Mouse (Mus musculus) embryonic stem cell, embryonic (primary cell): ENCODE data around the gene Wsb2.
"Not testable (repeated sequence)": the region's sequence is repeated elsewhere in the genome, so short reads cannot be mapped to it uniquely, and the experiment has no call there.

Experiments
- CTCF ChIA-PET, 4 experiments: fragments of 300-600 bp in 2 of 4; fragments of 350-600 bp in 2 of 4; sonication (Branson Sonifier 250); formaldehyde crosslinking; loops; one replicate each; lab custom pipeline; 2022; ENCODE audit warnings: inconsistent platforms in 2 of 4; lab: Charles Lee
- POLR2A ChIA-PET, 4 experiments: fragments of 300-600 bp in 2 of 4; fragments of 350-600 bp in 2 of 4; sonication (Branson Sonifier 250); formaldehyde crosslinking; loops; one replicate each; lab custom pipeline; 2022; ENCODE audit warnings: antibody characterized with exemption in 4 of 4, inconsistent platforms in 1 of 4; lab: Charles Lee

Wsb2 gene

DNA sequence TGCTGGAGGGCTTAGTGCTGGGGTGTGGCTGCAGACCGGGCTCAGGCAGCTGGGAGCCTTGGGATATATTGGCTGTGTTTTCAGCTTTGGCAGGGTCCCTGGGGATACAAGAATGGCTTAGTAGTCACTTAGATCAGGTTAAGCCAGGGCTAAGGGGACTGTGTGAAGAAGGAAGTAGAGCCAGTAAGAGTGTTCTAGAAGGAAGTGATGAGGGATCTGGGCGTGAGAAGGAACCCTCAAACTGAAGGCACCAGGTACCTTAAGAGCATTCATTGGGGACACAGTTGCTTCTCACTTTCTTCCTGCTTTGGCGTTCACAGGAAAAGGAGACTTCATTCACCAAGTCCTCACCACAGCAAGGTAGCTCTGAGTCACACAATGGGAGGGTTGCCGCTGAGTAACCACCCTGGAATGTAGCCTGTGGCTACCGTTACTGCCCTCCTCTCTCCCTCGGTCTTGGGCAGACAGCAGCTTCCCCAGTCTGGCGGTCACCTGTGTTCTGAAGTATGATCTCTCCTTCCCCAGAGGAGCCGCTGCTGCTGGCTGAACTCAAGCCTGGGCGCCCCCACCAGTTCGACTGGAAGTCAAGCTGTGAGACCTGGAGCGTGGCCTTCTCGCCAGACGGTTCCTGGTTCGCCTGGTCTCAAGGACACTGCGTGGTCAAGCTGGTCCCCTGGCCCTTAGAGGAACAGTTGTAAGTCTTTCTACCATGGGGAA is 6.1 kb downstream of the Wsb2 start:
- POLR2A ChIA-PET: interaction anchor here (0.5 to 14.4 kb wide), 29 partner anchors 8 to 77 kb away, joined by 3 to 531 read pairs (median 5); partner anchors contain the start of genes Pebp1 (in 1 of the 4) and Rfc5 (in 1 of the 4)

GRCm38 (mm10) chr5:117364821-117365220 is 7.7 kb downstream of the Wsb2 start:
- ChIA-PET CTCF (no interaction called here), POLR2A (interaction anchor here in 3 of 4 experiments (0.7 to 12.4 kb wide), 5 partner anchors 7 to 35 kb away, joined by 3 to 154 read pairs (median 21); no protein-coding TSS in a partner anchor)

More for the DNA sequence above, 6.1 kb downstream of the Wsb2 start:
- CTCF ChIA-PET: interaction anchor here in 2 of 4 experiments (0.6 to 1.1 kb wide), 5 partner anchors 45 to 58 kb away, joined by 3 to 7 read pairs (median 3); no protein-coding TSS in a partner anchor

DNA sequence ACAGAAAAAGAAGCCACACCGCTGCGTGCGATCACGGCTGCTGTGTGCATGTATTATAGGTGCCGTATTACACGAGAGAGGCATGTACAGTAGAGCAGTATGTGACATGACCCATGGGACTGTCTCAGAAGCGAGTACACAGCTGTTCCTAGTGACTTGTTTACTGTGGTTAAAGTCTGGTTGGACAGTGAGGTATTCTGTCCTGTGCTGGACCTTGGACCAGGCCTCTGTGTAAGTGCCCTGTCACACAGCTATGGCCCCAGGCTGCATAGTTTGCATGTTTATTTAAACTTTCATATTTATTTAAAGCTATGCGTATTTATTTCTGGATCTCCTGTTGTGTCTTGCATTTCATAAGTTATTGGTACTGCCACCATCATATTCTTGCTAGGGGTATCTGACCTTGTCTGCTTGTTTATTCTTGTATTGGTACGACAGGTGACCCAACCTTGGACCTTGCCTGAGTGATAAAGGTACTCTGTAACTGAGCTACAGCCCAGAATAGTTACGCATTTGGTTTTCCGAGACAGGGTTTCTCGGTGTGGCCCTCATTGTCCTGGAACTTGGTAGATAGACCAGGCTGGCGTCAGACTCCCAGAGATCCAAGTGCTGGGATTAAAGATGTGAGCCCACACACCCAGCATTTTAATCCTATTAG is 8.9 kb downstream of the Wsb2 start:
- ChIA-PET CTCF (interaction anchor here in 1 of 4 experiments (1.9 kb wide), 1 partner anchor 14 kb away, joined by 5 read pairs; no protein-coding TSS in a partner anchor), POLR2A (interaction anchor here (0.6 to 12.4 kb wide), 19 partner anchors 5 to 79 kb away, joined by 3 to 154 read pairs (median 6); partner anchors contain the start of genes Wsb2 (in 2 of the 4) and Pebp1 (in 1 of the 4))

- ChIA-PET POLR2A (interaction anchor here (0.7 to 12.1 kb wide), 18 partner anchors 7 to 381 kb away, joined by 3 to 154 read pairs (median 8); partner anchors contain the start of genes Wsb2 (in 2 of the 4), Pebp1 (in 1 of the 4) and Rfc5 (in 1 of the 4)), CTCF (interaction anchor here in 2 of 4 experiments (0.6 to 1.9 kb wide), 3 partner anchors 9 to 130 kb away, joined by 3 to 5 read pairs (median 3); no protein-coding TSS in a partner anchor)
Measured at GRCm38 (mm10) chr5:117367206-117367605, 10.1 kb downstream of the Wsb2 start.

DNA sequence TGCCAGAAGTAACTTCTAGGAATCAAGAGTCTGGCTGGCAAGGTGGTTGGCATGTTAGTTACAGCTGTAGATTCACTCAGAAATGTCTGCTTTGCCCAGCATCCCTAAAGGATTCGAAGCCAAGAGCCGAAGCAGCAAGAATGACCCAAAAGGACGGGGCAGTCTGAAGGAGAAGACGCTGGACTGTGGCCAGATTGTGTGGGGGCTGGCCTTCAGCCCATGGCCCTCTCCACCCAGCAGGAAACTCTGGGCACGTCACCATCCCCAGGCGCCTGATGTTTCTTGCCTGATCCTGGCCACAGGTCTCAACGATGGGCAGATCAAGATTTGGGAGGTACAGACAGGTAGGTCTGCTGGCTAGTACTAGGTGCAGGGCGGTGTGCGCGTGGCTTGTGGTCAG is 13.5 kb downstream of the Wsb2 start:
- CTCF ChIA-PET: interaction anchor here in 2 of 4 experiments (0.6 to 1.2 kb wide), 3 partner anchors 11 to 63 kb away, joined by 3 read pairs; no protein-coding TSS in a partner anchor
- POLR2A ChIA-PET: interaction anchor here (0.6 to 12.1 kb wide), 15 partner anchors 10 to 57 kb away, joined by 3 to 154 read pairs (median 7); partner anchors contain the start of gene Wsb2 (in 3 of the 4)

- ChIA-PET CTCF (interaction anchor here in 2 of 4 experiments (0.5 to 0.8 kb wide), 3 partner anchors 18 to 66 kb away, joined by 3 to 5 read pairs (median 5); no protein-coding TSS in a partner anchor), POLR2A (interaction anchor here in 3 of 4 experiments (0.7 to 12.1 kb wide), 11 partner anchors 8 to 26 kb away, joined by 3 to 154 read pairs (median 8); partner anchors contain the start of gene Wsb2 (in 2 of the 3))
Measured at GRCm38 (mm10) chr5:117373418-117373817, 16.3 kb downstream of the Wsb2 start.

GRCm38 (mm10) chr5:117374372-117375049 is 17.4 kb downstream of the Wsb2 start:
- CTCF ChIA-PET: no interaction called here
- POLR2A ChIA-PET: interaction anchor here in 3 of 4 experiments (0.8 to 12.1 kb wide), 12 partner anchors 7 to 28 kb away, joined by 3 to 154 read pairs (median 12); partner anchors contain the start of gene Wsb2 (in 1 of the 3)

GRCm38 (mm10) chr5:117376331-117376761 is 19.2 kb downstream of the Wsb2 start:
- ChIA-PET POLR2A (interaction anchor here (0.6 to 12.1 kb wide), 26 partner anchors 9 to 85 kb away, joined by 3 to 154 read pairs (median 5); partner anchors contain the start of genes Wsb2 (in 2 of the 4) and Rfc5 (in 1 of the 4)), CTCF (interaction anchor here in 3 of 4 experiments (0.5 to 1.5 kb wide), 6 partner anchors 10 to 32 kb away, joined by 3 to 7 read pairs (median 5); partner anchors contain the start of gene Rfc5 (in 1 of the 3))

GRCm38 (mm10) chr5:117377731-117378130 is 20.6 kb downstream of the Wsb2 start:
- POLR2A ChIA-PET: interaction anchor here in 3 of 4 experiments (1.0 to 12.1 kb wide), 11 partner anchors 9 to 86 kb away, joined by 3 to 154 read pairs (median 4); partner anchors contain the start of gene Wsb2 (in 1 of the 3)
- CTCF ChIA-PET: not testable (repeated sequence)

DNA sequence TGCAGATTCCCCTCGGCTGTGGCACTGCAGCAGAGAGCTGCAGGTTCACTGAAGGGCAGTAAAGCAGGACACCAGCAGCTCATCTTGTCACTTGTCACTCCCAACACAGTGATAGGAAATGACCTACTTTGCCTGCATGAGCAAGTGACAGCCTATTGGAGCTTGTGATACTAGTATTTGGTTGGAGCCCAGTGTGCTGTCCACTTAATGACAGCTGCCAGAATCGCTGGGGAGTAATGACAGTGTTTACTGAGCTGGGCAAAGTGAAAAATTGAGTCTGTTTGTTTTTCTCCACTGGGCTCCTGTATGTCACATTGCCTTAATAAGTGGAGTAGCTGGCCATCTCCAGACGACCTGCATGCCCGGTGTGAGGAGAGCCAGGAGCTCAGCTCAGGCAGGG is 23.1 kb downstream of the Wsb2 start:
- CTCF ChIA-PET: interaction anchor here in 1 of 4 experiments (0.6 to 3.5 kb wide), 7 partner anchors 13 to 786 kb away, joined by 3 to 23 read pairs (median 5); no protein-coding TSS in a partner anchor

GRCm38 (mm10) chr5:117381785-117382184 is 24.7 kb downstream of the Wsb2 start:
- POLR2A ChIA-PET: interaction anchor here (0.6 to 14.6 kb wide), 47 partner anchors 8 to 1729 kb away, joined by 3 to 251 read pairs (median 7); partner anchors contain the start of genes Wsb2 (in 2 of the 4), Ksr2 (in 1 of the 4) and Pebp1 (in 1 of the 4)
- CTCF ChIA-PET: interaction anchor here (0.5 to 3.5 kb wide), 11 partner anchors 11 to 92 kb away, joined by 3 to 23 read pairs (median 4); partner anchors contain the start of gene Ksr2 (in 1 of the 4)

More for the DNA sequence above, 23.1 kb downstream of the Wsb2 start:
- POLR2A ChIA-PET: interaction anchor here (0.7 to 14.6 kb wide), 37 partner anchors 9 to 106 kb away, joined by 3 to 251 read pairs (median 8); partner anchors contain the start of genes Wsb2 (in 3 of the 4) and Ksr2 (in 1 of the 4)

DNA sequence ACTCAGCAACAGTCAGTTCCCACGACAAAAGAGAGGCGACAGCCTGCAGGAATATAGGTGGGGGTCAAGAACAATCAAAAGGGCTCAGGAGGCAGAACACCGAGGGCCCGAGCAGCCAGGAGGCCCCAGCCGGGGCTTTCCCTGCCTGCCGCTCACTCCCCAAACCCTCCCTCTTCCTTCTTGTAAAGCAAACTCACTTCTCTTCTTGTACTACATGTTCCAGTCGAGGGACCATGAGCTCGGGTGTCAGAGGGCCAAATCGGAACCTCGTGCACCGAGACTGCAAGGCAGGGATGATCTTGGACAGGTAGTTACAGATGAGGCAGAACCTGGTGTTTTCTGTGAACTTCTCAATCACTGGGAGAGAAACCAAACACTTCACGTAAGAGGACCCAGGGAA is 26.1 kb downstream of the Wsb2 start:
- CTCF ChIA-PET: interaction anchor here in 2 of 4 experiments (1.3 to 3.5 kb wide), 3 partner anchors 25 to 76 kb away, joined by 4 to 23 read pairs (median 15); no protein-coding TSS in a partner anchor
- POLR2A ChIA-PET: interaction anchor here (0.7 to 14.6 kb wide), 25 partner anchors 9 to 120 kb away, joined by 3 to 251 read pairs (median 6); partner anchors contain the start of genes Wsb2 (in 2 of the 4) and Pebp1 (in 1 of the 4)

DNA sequence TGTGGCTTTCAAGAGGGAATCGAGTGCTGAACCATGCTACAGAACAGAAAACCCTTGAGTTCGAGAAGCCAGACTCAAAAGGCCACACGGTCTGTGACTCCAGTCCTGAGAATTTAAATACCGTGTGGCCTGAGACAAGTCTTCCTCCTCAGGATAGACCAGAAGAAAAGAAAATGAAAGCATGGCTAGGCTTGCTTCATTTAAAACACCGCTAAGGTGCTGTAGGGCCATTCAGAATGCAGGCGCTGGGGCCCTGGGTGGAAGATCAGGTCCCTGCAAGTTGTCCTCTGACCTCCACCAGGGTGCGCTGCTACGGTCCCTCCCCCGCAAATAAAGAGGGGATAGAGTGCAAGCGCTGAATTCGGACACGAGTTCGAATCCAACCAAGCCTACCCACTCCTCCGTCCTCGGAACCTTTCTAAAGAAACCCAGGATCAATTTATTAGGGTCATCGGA is 31.2 kb downstream of the Wsb2 start:
- ChIA-PET CTCF (interaction anchor here (0.6 to 1.6 kb wide), 6 partner anchors 13 to 464 kb away, joined by 3 to 14 read pairs (median 4); no protein-coding TSS in a partner anchor), POLR2A (interaction anchor here in 2 of 4 experiments (0.6 to 14.6 kb wide), 14 partner anchors 7 to 1381 kb away, joined by 3 to 251 read pairs (median 4); partner anchors contain the start of gene Pebp1 (in 1 of the 2))

DNA sequence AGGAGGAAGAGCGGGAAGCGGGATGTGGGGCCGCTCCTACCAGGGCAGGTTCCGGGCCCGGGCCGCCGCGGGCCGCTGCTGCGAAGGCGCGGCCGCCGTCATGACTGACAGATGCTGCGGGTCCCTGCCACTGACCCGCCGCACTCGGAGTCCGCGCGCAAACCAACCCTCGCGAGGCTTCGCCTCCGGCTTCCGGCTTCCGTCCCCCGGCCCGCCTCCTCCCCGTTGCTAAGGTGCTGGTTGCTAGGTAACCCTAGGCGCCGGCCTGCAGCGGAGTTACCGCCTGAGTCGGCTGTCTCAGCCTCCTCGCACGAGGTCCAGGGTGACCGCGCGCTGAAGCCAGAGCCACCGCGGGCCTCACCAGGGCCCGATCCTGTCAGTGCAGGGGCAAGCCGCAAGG is 31.8 kb downstream of the Wsb2 start, which contains the start of gene Rfc5:
Rfc5 (minus strand) TSS at position 171 of the 400 bp plus-strand sequence.
- POLR2A ChIA-PET: interaction anchor here in 2 of 4 experiments (0.6 to 14.6 kb wide), 14 partner anchors 7 to 102 kb away, joined by 3 to 251 read pairs (median 5); partner anchors contain the start of gene Pebp1 (in 1 of the 2)

DNA sequence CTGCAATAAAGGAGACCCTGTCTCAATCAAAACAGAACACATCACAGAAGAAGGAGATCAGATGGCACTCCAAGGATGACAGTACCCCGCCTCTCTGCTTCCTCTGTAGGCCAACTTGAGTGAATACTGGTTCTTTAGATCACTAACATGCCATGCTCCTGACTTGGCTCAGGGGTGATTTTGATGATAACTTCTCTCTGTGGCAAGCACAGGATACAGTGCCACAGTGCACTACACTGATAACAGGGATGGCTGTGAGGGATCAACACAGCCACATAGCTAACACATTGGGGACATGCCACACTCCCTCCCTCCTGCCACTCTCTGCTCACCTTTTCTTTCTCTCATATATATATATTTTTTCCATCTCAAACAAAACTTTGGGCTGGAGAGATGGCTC is 33.8 kb downstream of the Wsb2 start:
- ChIA-PET POLR2A (interaction anchor here in 2 of 4 experiments (0.9 to 14.6 kb wide), 9 partner anchors 8 to 77 kb away, joined by 3 to 251 read pairs (median 5); partner anchors contain the start of gene Wsb2 (in 1 of the 2)), CTCF (interaction anchor here in 2 of 4 experiments (0.6 to 1.1 kb wide), 3 partner anchors 17 to 43 kb away, joined by 3 to 4 read pairs (median 3); no protein-coding TSS in a partner anchor)

More for the DNA sequence above, 31.8 kb downstream of the Wsb2 start, which contains the start of gene Rfc5:
- CTCF ChIA-PET: interaction anchor here in 2 of 4 experiments (1.0 to 1.6 kb wide), 3 partner anchors 13 to 54 kb away, joined by 3 to 4 read pairs (median 3); no protein-coding TSS in a partner anchor
